Mouse (Mus musculus): ENCODE results near the gene Ppp2r3a. TPM values are rescaled to one million over a fixed set of nuclear protein-coding genes. Genes with fewer than 3 reads are reported as not detected.

Gene Ppp2r3a
- total RNA-seq, 2 experiments from 2014 or later = 29.0 to 30.9 TPM

DNA sequence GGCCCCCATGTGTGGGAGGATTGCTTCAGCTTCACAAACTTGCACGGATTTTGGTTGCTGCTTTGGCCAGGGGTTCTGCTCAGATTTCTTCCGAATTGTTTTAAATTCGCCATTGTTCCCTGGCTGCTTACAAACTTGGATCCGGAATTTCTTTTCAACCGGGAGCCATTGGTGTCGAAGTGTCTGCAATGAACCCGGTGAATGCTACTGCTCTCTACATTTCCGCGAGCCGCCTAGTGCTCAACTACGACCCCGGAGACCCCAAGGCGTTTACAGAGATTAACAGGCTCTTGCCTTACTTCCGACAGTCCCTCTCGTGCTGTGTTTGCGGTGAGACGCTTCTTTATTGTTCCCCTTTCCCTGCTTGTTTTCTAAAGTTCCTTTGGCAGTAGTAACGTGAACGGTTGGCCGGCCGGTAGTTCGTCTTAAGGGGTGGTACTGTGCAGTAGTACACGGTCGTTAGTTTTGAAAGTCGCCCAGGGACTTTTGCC lies 176.5 kb downstream of the Ppp2r3a start:
- TF ChIP-seq CTCF (conservative IDR thresholded peaks at IDR 0.05) = no peak

DNA sequence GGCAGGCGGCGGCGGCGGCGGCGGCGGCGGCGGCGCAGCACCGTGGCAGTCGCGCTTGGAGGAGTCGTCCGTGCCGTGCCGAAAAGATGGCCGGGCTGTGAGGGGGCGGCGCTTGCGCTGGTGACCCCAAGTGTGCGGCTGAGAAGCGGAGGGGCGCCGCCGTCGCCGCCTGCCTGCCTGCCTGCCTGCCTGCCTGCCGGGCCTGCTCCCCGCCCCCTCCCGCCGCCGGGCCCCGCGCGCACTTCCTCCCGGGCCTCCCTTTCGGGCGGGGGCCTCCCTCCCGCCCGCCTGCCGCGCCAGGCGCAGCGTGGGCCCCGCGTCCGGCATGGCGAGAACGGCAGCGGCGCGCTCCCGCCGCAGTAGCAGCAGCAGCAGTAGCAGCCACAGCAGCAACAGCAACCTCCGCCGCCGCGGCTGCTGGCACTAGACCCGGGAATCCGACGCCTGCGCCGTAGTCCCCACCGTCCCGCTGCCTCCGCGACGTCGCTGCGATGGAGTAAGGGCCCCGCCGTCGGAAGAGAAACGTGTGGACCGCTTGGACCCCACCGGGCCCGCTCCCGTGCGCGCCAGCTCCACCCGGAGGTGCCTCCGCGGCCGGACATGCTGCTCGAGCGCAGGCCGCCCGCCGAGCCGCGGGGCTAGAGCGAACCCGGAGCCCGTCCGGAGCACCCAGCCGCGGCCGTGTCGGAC lies 177.1 kb downstream of the Ppp2r3a start:
- TF ChIP-seq CTCF (conservative IDR thresholded peaks at IDR 0.05) = no peak
- peak; percentile 75 to 82 for DNase-seq (ENCODE audit: low spot score in 2 of 2)
- Histone ChIP-seq H3K4me3 (peak overlapping the region; percentile 93), H3K27ac (peak overlapping the region; percentile 100)

More for the DNA sequence above, 176.5 kb downstream of the Ppp2r3a start:
- peak in 1 of 2 experiments; percentile 29 for DNase-seq (ENCODE audit: low spot score in 2 of 2)
- H3K27ac ChIP-seq = peak overlapping the region; percentile 100
- peak overlapping the region; percentile 93 for H3K4me3 ChIP-seq

DNA sequence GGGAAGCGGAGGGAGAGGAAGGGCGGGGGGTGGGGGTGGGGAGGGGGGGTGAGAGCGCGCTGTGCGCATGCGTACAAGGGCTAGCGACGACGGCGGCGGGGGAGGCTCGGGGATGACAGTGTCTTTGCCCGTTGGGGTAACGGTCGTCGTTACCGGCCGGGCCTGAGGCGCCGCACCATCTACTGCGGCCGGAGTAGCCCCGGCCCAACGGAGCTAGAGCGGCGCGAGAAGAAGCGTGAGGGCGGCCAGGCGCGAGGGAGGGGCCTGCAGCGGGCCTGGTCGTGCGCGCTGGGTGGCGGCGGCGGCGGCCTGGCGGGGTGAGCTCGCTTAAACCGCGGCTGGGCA lies 177.6 kb downstream of the Ppp2r3a start, which contains the start of gene Msl2:
Gene Msl2, plus strand, starts transcription at position 115 of the 345 bp plus-strand sequence.
- DNase-seq (ENCODE audit: low spot score in 2 of 2) = no peak
- H3K27ac ChIP-seq = peak within 1 kb of the TSS; percentile 100
- H3K4me3 ChIP-seq = peak within 1 kb of the TSS; percentile 93
- no peak for TF ChIP-seq CTCF (conservative IDR thresholded peaks at IDR 0.05)

DNA sequence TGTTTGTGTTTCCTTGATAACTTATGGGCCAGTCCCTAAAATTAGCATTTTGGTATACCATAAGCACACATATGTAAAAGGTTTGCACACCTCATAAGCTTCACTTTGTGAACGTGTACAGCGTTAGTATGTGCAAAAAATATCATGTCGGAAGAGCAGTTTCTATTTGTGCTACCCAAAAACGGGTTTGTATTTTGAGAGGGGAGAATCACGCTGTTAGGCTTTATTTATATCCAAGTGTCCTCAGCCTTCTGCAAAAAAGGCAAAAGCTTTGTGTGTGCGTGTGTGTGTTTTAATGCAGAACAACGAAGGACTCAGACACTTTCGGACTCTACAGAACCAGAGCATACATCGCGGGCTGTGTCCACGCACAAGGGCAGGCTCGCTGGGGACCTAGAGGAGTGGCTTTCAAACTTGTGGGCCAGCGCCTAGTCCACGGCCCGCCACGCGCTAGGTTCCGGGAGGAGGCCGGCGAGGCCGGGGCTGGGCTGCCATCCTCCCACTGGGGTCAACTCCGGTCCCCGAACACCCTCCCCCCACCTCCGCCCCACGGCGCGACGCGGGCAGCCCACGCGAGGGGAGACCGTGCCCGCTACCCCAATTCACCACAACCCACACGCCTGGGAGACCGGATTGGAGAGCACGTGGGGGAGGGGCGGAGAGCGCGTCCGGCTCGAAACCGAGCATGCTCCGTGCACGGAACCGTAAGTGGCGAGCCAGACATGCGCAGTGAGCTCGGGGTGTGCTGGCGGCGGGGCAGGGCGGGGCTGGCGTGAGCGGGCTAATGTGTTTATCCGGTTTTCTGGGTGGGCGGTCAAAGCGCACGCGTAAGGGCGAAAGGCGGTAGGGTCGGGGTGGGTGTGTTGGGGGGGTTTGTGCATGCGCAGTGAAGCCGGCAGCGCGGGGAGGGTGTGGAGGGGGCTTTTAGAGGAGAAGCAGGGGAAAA lies 178.3 kb downstream of the Ppp2r3a start:
- H3K4me3 ChIP-seq = peak overlapping the region; percentile 65
- peak; percentile 99 for DNase-seq (ENCODE audit: low spot score in 2 of 2)
- H3K27ac ChIP-seq = peak overlapping the region; percentile 98
- TF ChIP-seq CTCF (conservative IDR thresholded peaks at IDR 0.05) = no peak

DNA sequence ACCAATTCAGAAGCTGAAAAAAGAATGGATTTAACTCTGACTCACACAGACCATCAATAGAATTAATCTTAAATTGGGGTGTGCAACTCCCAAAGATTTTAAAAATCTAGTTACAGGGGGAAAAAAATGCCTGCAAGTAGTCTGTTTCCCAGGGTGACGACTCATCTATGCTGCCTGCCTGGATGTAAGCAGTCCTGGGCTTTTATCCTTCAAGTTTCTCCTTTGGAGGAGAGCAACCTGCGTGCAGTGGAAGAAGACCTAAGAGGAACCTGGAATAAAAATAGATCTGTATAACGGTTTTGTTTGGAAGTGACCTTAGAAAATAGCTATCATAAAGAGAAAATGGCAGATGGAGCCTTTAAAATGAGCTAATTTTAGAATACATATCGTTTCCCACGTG lies 179.1 kb downstream of the Ppp2r3a start:
- Histone ChIP-seq H3K27ac (peak overlapping the region; percentile 98), H3K4me3 (no peak overlapping the region; the same call in 1 of the 2 replicates)
- TF ChIP-seq CTCF (conservative IDR thresholded peaks at IDR 0.05) = no peak
- DNase-seq (ENCODE audit: low spot score in 2 of 2) = no peak

DNA sequence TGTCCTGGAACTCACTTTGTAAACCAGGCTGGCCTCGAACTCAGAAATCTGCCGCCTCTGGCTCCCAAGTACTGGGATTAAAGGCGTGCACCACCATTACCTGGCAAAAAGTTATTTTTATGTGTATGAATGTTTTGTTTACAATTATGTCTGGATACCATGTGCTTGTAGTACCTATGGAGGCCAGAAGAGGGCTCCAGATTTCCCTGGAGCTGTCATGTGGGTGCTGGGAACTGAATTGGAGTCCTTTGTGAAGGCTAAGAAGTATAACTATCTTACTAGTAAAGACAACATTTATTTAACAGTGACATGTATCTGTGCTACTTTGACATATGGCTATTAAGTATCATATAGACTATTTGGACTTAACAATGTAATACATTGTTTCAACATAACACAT lies 181.8 kb downstream of the Ppp2r3a start:
- no peak overlapping the region for H3K4me3 ChIP-seq
- TF ChIP-seq CTCF (conservative IDR thresholded peaks at IDR 0.05) = peak; percentile 60
- DNase-seq (ENCODE audit: low spot score in 2 of 2) = no peak
- H3K27ac ChIP-seq = no peak overlapping the region

DNA sequence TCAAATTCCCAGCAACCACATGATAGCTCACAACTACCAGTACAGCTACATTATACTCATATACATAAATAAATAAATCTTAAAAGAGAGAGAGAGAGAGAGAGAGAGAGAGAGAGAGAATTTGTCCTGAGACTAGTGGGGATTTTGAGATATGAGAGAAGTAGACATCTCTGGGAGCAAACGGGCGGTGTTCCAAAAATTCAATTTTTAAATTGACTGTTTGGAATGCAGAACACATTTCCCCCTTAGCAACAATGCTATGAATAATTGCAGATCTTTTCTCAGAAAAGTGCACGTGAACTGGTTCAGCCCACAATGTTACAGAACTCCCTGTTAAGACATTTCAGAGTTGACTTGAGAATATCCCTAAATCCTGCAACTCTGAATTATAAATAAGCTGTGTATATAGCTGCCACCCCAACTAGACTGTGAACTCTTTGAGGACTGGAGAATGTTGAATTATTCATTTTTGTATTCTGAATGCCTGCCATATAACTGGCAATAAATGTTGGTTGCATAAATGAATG lies 186.5 kb downstream of the Ppp2r3a start:
- Histone ChIP-seq H3K4me3 (no peak overlapping the region), H3K27ac (peak overlapping the region; percentile 78)
- no peak for TF ChIP-seq CTCF (conservative IDR thresholded peaks at IDR 0.05)
- DNase-seq (ENCODE audit: low spot score in 2 of 2) = no peak

DNA sequence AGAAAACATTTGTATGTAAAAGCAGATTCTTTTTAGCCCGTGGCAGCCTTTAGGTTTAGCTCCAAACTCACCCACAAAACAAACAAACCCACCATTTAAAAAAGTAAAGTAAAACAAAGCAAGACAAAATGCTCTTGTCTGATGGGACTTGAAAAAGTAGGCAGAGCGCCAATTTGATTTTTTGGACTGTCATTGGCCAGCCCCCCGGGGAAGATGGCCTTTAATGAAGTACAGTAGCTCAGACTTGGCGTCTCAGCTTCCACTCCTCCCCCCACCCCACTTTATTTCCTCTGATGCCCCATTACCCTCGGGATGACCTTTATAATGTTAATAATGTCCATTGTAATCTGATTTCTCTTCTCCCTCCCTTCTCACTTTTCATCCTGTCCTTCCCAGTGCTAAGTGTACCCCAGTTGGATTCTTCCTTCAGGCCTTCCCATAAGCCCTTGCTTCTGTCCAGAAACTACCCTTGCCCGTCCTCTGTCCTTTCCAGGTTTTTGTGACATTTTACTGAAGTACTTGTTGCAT lies 189.3 kb downstream of the Ppp2r3a start:
- DNase-seq (ENCODE audit: low spot score in 2 of 2) = no peak
- no peak overlapping the region for H3K27ac ChIP-seq
- TF ChIP-seq CTCF (conservative IDR thresholded peaks at IDR 0.05) = no peak
- no peak overlapping the region for H3K4me3 ChIP-seq

DNA sequence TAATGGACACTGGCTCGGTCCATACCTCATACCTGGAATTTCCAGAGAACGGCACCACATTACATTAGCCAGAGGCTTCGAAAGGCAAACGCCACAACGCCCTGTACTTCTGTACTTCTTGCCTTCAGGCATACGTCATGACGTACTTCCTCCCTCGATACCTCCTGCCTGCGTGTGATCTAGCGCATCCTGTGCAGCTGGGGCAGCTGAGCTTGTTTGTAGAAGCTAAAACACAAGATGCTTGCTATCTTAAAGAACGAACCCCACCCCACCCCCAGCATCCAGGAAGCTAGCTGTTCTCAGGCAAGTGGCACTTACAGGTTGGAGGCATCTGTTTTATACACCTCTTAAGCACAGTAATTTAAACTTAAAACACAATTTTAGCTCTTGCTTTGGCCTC lies 190.6 kb downstream of the Ppp2r3a start:
- TF ChIP-seq CTCF (conservative IDR thresholded peaks at IDR 0.05) = no peak
- no peak for DNase-seq (ENCODE audit: low spot score in 2 of 2)
- H3K4me3 ChIP-seq = no peak overlapping the region
- H3K27ac ChIP-seq = no peak overlapping the region

DNA sequence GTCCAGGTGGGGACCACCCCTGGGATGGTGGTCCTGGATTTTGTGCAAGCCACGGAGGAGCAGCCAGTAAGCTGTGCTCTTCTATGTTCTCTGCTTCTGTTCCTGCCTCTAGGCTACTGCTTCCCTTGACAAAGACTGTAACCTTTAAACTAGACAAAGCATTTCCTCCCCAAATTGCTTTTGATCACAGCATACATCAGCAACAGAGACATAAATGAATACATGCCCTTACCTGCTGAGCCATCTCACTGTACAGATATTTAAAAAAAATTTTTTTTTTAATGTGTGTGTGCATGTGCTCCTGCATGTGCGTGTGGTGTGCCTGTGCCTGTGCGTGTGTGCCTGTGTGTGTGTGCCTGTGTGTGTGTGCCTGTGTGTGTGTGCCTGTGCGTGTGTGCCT lies 194.4 kb downstream of the Ppp2r3a start:
- Histone ChIP-seq H3K27ac (no peak overlapping the region), H3K4me3 (no peak overlapping the region)
- TF ChIP-seq CTCF (conservative IDR thresholded peaks at IDR 0.05) = no peak
- no peak for DNase-seq (ENCODE audit: low spot score in 2 of 2)

Other genes starting within 250 kb of the Ppp2r3a start
- gene Pccb, start 216.9 kb downstream of the Ppp2r3a start, total RNA-seq (2021) = 10 to 100 TPM; 43.5 to 45.5 TPM
- 10 to 100 TPM; 67.8 to 68.4 TPM for gene Msl2, start 177.7 kb downstream of the Ppp2r3a start, total RNA-seq (2021)

Data from layer of hippocampus, adult 2 months (tissue).